Mouse (Mus musculus): ENCODE measurements around the gene Kbtbd13. TPM values are rescaled to one million over a fixed set of nuclear protein-coding genes. Genes with fewer than 3 reads are reported as not detected.

Kbtbd13 gene
- polyA plus RNA-seq, 1 experiment, result not detected

- H3K36me3 ChIP-seq (ENCODE audit: control insufficient read depth), result no peaks in the 10 kb centered on the region
Measured at GRCm38 (mm10) chr9:65384276-65384675, 7.2 kb downstream of the Kbtbd13 start.

GRCm38 (mm10) chr9:65382751-65383097 is 8.7 kb downstream of the Kbtbd13 start:
- Histone ChIP-seq H3K27me3 (ENCODE audit: control insufficient read depth) (no peaks in the 10 kb centered on the region), H3K9me3 (ENCODE audit: control insufficient read depth, low read length) (no peaks in the 10 kb centered on the region), H3K4me3 (replicated peaks) (no peak overlapping the region), H3K36me3 (ENCODE audit: control insufficient read depth) (no peaks in the 10 kb centered on the region), H3K4me1 (ENCODE audit: control insufficient read depth) (no peaks in the 10 kb centered on the region)
- TF ChIP-seq GATA1 (IDR thresholded peaks at IDR 0.05; ENCODE audit: low read length), result no peak
- TF ChIP-seq TAL1 (IDR thresholded peaks at IDR 0.05; ENCODE audit: low read length), result no peak

More at GRCm38 (mm10) chr9:65384276-65384675, 7.2 kb downstream of the Kbtbd13 start:
- TF ChIP-seq TAL1 (IDR thresholded peaks at IDR 0.05; ENCODE audit: low read length) (no peak), GATA1 (IDR thresholded peaks at IDR 0.05; ENCODE audit: low read length) (no peak)
- Histone ChIP-seq H3K4me3 (replicated peaks) (no peak overlapping the region), H3K9me3 (ENCODE audit: control insufficient read depth, low read length) (no peaks in the 10 kb centered on the region), H3K4me1 (ENCODE audit: control insufficient read depth) (no peaks in the 10 kb centered on the region), H3K27me3 (ENCODE audit: control insufficient read depth) (peaks cover 5% of the 10 kb centered on the region; the same call in 1 of the 2 replicates)

GRCm38 (mm10) chr9:65382031-65382750 is 9.3 kb downstream of the Kbtbd13 start:
- H3K9me3 ChIP-seq (ENCODE audit: control insufficient read depth, low read length), result no peaks in the 10 kb centered on the region
- no peaks in the 10 kb centered on the region for H3K27me3 ChIP-seq (ENCODE audit: control insufficient read depth)
- H3K36me3 ChIP-seq (ENCODE audit: control insufficient read depth), result no peaks in the 10 kb centered on the region
- H3K4me3 ChIP-seq (replicated peaks), result no peak overlapping the region
- TF ChIP-seq GATA1 (IDR thresholded peaks at IDR 0.05; ENCODE audit: low read length) (no peak), TAL1 (IDR thresholded peaks at IDR 0.05; ENCODE audit: low read length) (no peak)
- no peaks in the 10 kb centered on the region for H3K4me1 ChIP-seq (ENCODE audit: control insufficient read depth)

GRCm38 (mm10) chr9:65381017-65381590 is 10.3 kb downstream of the Kbtbd13 start:
- Histone ChIP-seq H3K9me3 (ENCODE audit: control insufficient read depth, low read length) (no peaks in the 10 kb centered on the region), H3K27me3 (ENCODE audit: control insufficient read depth) (no peaks in the 10 kb centered on the region)
- TF ChIP-seq TAL1 (IDR thresholded peaks at IDR 0.05; ENCODE audit: low read length) (no peak), GATA1 (IDR thresholded peaks at IDR 0.05; ENCODE audit: low read length) (no peak)

GRCm38 (mm10) chr9:65375163-65375934 is 16.1 kb downstream of the Kbtbd13 start:
- TF ChIP-seq TAL1 (IDR thresholded peaks at IDR 0.05; ENCODE audit: low read length) (no peak), GATA1 (IDR thresholded peaks at IDR 0.05; ENCODE audit: low read length) (no peak)

More at GRCm38 (mm10) chr9:65381017-65381590, 10.3 kb downstream of the Kbtbd13 start:
- no peaks in the 10 kb centered on the region for H3K4me1 ChIP-seq (ENCODE audit: control insufficient read depth)
- H3K4me3 ChIP-seq (replicated peaks), result no peak overlapping the region
- H3K36me3 ChIP-seq (ENCODE audit: control insufficient read depth), result no peaks in the 10 kb centered on the region

GRCm38 (mm10) chr9:65374468-65375162 is 16.8 kb downstream of the Kbtbd13 start:
- H3K4me1 ChIP-seq (ENCODE audit: control insufficient read depth), result no peaks in the 10 kb centered on the region
- no peaks in the 10 kb centered on the region for H3K9me3 ChIP-seq (ENCODE audit: control insufficient read depth, low read length)
- no peaks in the 10 kb centered on the region for H3K27me3 ChIP-seq (ENCODE audit: control insufficient read depth)
- peaks cover 5% of the 10 kb centered on the region for H3K36me3 ChIP-seq (ENCODE audit: control insufficient read depth)
- no peak overlapping the region for H3K4me3 ChIP-seq (replicated peaks)
- TF ChIP-seq TAL1 (IDR thresholded peaks at IDR 0.05; ENCODE audit: low read length), result no peak
- TF ChIP-seq GATA1 (IDR thresholded peaks at IDR 0.05; ENCODE audit: low read length), result no peak

More at GRCm38 (mm10) chr9:65375163-65375934, 16.1 kb downstream of the Kbtbd13 start:
- Histone ChIP-seq H3K36me3 (ENCODE audit: control insufficient read depth) (peaks cover 5% of the 10 kb centered on the region), H3K9me3 (ENCODE audit: control insufficient read depth, low read length) (no peaks in the 10 kb centered on the region), H3K4me1 (ENCODE audit: control insufficient read depth) (no peaks in the 10 kb centered on the region), H3K27me3 (ENCODE audit: control insufficient read depth) (no peaks in the 10 kb centered on the region), H3K4me3 (replicated peaks) (no peak overlapping the region)

- H3K36me3 ChIP-seq (ENCODE audit: control insufficient read depth), result peaks cover 7% of the 10 kb centered on the region
- H3K27me3 ChIP-seq (ENCODE audit: control insufficient read depth), result no peaks in the 10 kb centered on the region
- no peaks in the 10 kb centered on the region for H3K4me1 ChIP-seq (ENCODE audit: control insufficient read depth)
- TF ChIP-seq GATA1 (IDR thresholded peaks at IDR 0.05; ENCODE audit: low read length), result no peak
- TF ChIP-seq TAL1 (IDR thresholded peaks at IDR 0.05; ENCODE audit: low read length), result no peak
- H3K4me3 ChIP-seq (replicated peaks), result no peak overlapping the region
- no peaks in the 10 kb centered on the region for H3K9me3 ChIP-seq (ENCODE audit: control insufficient read depth, low read length)
Measured at GRCm38 (mm10) chr9:65372449-65372848, 19.0 kb downstream of the Kbtbd13 start.

DNA sequence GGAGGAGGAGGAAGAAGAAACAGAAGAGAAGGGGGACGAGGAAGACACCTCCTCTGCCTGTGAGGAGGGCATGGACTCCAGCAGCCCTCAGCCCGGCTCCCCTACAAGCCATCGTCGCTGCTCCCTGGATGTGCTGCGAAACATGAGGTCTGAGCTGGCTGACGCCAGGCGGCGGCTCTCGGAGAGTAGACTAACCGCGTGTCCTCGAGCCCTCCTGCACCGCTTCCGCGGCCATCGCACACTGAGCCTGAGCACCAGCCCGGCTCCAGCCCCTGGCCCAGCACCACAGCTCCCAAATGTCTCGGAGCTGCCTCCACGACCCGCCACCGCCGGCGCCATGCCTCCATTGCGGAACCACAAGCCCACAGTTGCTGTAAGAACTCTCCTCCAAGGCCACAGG is 19.7 kb downstream of the Kbtbd13 start:
- no peak overlapping the region for H3K4me3 ChIP-seq (replicated peaks)
- TF ChIP-seq TAL1 (IDR thresholded peaks at IDR 0.05; ENCODE audit: low read length) (no peak), GATA1 (IDR thresholded peaks at IDR 0.05; ENCODE audit: low read length) (no peak)

More for the DNA sequence above, 19.7 kb downstream of the Kbtbd13 start:
- Histone ChIP-seq H3K4me1 (ENCODE audit: control insufficient read depth) (no peaks in the 10 kb centered on the region), H3K9me3 (ENCODE audit: control insufficient read depth, low read length) (no peaks in the 10 kb centered on the region), H3K36me3 (ENCODE audit: control insufficient read depth) (peaks cover 7% of the 10 kb centered on the region), H3K27me3 (ENCODE audit: control insufficient read depth) (no peaks in the 10 kb centered on the region)
